Mouse (Mus musculus): Measurements from ENCODE around the gene Fibp. TPM values are rescaled to one million over a fixed set of nuclear protein-coding genes. Genes with fewer than 3 reads are reported as not detected.
A peak's percentile ranks its signal among the peaks of the same experiment; 100 is the strongest.

The Fibp gene
- total and polyA plus RNA-seq, 2 experiments from 2014 or later, result 125 to 175 TPM

DNA sequence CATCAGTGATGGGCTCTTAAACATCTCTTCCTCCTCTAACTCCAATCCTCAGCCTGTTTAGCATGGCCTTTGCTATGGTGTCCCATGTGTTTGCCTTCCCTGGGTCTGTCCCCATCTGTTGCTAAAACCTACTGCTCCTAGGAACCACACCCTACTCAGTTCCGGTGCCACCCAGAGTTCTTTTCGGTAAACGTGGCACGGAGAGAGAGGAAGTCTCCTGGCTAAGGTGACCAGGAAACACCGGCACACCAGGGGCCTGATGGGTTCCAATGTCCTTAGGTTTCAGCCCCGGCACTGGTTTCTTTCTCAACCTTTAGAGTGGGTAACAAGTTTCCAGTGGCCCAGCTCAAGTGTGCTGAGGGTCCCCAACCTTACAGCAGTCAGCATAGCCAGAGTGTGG is 39.8 kb upstream of the Fibp start:
- Histone ChIP-seq H3K27ac (ENCODE audit: low read depth, low read length) (no peak overlapping the region), H3K36me3 (ENCODE audit: insufficient read depth) (peaks cover 33% of the 10 kb centered on the region), H3K9me3 (ENCODE audit: low read length) (no peaks in the 10 kb centered on the region), H3K4me3 (ENCODE audit: low read depth, low read length) (no peak overlapping the region), H3K4me1 (ENCODE audit: insufficient read depth) (peaks cover 8% of the 10 kb centered on the region; the same call in 1 of the 2 replicates), H3K9ac (no peak overlapping the region), H3K4me2 (ENCODE audit: low read depth) (no peak overlapping the region), H3K27me3 (ENCODE audit: insufficient read depth, low read length) (no peaks in the 10 kb centered on the region)
- no peak for TF ChIP-seq CTCF (IDR thresholded peaks at IDR 0.05; ENCODE audit: low read depth)
- 97% methylated on average over 6 of the region's 6 CpGs for WGBS
- ATAC-seq, result no peak
- DNase-seq, result no peak

DNA sequence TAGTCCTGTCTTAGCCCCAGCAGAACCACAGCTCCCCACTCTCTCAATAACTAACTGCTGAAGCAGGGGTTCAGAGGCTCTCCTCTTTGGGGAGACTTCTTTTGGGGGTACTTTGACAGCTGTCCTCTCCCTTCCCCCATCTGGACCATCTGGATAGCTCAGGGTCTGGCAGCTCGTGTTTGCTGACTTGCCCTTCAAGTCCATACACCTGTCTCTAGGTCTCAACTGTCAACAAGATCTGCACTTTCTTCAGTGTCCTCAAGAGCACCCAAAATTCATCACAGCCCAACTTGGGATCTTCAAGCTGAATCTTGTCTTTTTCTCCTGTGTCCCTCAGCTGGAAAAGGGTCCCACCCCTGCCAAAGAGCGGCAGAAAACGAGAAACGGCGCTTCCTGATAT is 38.6 kb upstream of the Fibp start:
- Histone ChIP-seq H3K27ac (ENCODE audit: low read depth, low read length) (no peak overlapping the region), H3K9me3 (ENCODE audit: low read length) (no peaks in the 10 kb centered on the region), H3K4me3 (ENCODE audit: low read depth, low read length) (no peak overlapping the region), H3K27me3 (ENCODE audit: insufficient read depth, low read length) (no peaks in the 10 kb centered on the region), H3K4me1 (ENCODE audit: insufficient read depth) (peaks cover 8% of the 10 kb centered on the region; the same call in 1 of the 2 replicates), H3K4me2 (ENCODE audit: low read depth) (no peak overlapping the region), H3K36me3 (ENCODE audit: insufficient read depth) (peaks cover 40% of the 10 kb centered on the region), H3K9ac (no peak overlapping the region)
- ATAC-seq, result no peak
- no peak for DNase-seq
- TF ChIP-seq CTCF (IDR thresholded peaks at IDR 0.05; ENCODE audit: low read depth), result no peak
- 81% methylated on average over 5 of the region's 5 CpGs for WGBS

DNA sequence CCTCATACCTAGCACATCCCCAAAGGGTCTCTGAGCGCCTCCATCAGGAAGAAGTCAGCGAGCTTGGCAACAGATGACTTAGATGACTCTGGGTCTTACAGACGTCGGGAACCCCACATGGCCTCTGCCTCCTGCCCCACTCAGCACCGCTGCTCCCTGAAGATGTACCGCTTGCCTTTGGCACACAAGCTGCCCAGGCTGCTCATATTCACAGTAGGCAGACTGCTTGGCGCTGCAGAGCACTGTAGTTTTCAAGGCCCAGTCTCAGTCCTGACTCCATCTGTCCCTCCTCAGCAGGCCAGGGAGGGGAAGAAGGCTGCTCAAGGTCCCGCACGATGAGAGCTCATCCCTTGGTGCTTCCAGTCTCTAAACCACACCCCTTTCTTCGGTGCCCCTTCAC is 38.1 kb upstream of the Fibp start:
- H3K9me3 ChIP-seq (ENCODE audit: low read length), result no peaks in the 10 kb centered on the region
- peaks cover 45% of the 10 kb centered on the region for H3K36me3 ChIP-seq (ENCODE audit: insufficient read depth)
- no peak for TF ChIP-seq CTCF (IDR thresholded peaks at IDR 0.05; ENCODE audit: low read depth)
- H3K4me1 ChIP-seq (ENCODE audit: insufficient read depth), result peaks cover 8% of the 10 kb centered on the region; the same call in 1 of the 2 replicates
- H3K4me2 ChIP-seq (ENCODE audit: low read depth), result no peak overlapping the region
- H3K27ac ChIP-seq (ENCODE audit: low read depth, low read length), result no peak overlapping the region
- 80% methylated on average over 10 of the region's 10 CpGs for WGBS
- H3K4me3 ChIP-seq (ENCODE audit: low read depth, low read length), result no peak overlapping the region
- DNase-seq, result no peak
- H3K9ac ChIP-seq, result no peak overlapping the region
- H3K27me3 ChIP-seq (ENCODE audit: insufficient read depth, low read length), result no peaks in the 10 kb centered on the region
- ATAC-seq, result no peak

DNA sequence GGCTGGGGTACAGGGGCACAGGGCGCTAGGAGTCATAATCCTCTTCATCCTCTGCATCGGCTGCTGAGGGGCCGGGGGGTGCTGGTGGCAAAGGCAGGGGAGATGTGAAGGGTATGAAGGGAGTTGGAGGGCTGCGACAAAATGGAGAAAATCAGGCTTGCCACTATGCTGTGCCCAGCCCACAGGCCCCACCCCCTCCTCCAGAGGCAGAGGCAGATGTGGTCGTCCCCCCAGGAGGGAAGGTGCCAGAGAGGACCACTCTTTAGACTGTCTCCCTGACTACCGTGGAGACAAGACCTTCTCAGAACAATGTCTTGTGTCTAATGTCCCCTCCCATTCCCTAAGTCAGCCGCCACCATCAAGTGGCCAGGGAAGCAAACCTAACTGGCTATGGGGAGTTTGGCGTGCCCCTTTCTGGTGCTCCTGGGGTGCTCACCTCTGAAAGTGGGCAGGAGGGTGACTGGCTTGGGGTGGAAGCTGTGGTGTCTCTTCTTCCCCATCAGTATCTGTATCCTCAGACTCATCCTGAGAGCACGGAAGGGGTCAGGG is 37.4 kb upstream of the Fibp start:
- Histone ChIP-seq H3K4me2 (ENCODE audit: low read depth) (peak overlapping the region; percentile 67), H3K27me3 (ENCODE audit: insufficient read depth, low read length) (no peaks in the 10 kb centered on the region), H3K9me3 (ENCODE audit: low read length) (no peaks in the 10 kb centered on the region), H3K36me3 (ENCODE audit: insufficient read depth) (peaks cover 46% of the 10 kb centered on the region), H3K27ac (ENCODE audit: low read depth, low read length) (no peak overlapping the region), H3K4me3 (ENCODE audit: low read depth, low read length) (peak overlapping the region; percentile 58; the same call in 1 of the 2 replicates), H3K4me1 (ENCODE audit: insufficient read depth) (peaks cover 8% of the 10 kb centered on the region; the same call in 1 of the 2 replicates), H3K9ac (no peak overlapping the region; the same call in 1 of the 2 replicates)
- ATAC-seq (no peak), DNase-seq (no peak)
- no peak for TF ChIP-seq CTCF (IDR thresholded peaks at IDR 0.05; ENCODE audit: low read depth)
- 79% methylated on average over 9 of the region's 9 CpGs for WGBS

DNA sequence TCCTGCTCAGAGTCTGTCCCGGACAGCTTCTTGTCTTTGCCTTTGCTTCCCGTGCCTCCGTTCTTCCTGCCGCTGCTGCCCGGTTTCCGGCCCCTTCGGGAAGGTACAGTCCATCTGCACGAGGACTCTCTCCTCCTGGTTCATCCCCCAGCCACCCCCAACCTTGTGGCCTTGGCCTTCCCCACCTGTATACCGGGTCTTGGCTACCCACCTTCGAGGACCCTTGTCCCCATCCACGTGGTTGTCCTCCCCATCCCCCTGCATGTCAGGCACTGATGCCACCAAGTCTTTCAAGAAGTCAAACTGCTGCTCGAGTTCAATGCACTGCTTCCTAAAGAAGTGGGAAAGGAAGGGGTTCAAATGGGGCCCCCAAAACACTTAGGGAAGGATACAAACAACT is 36.9 kb upstream of the Fibp start:
- DNase-seq (no peak), ATAC-seq (no peak)
- Histone ChIP-seq H3K9me3 (ENCODE audit: low read length) (no peaks in the 10 kb centered on the region), H3K4me2 (ENCODE audit: low read depth) (peak overlapping the region; percentile 67), H3K27ac (ENCODE audit: low read depth, low read length) (no peak overlapping the region), H3K4me3 (ENCODE audit: low read depth, low read length) (peak overlapping the region; percentile 58), H3K9ac (peak overlapping the region; percentile 83), H3K4me1 (ENCODE audit: insufficient read depth) (peaks cover 8% of the 10 kb centered on the region; the same call in 1 of the 2 replicates), H3K36me3 (ENCODE audit: insufficient read depth) (peaks cover 46% of the 10 kb centered on the region), H3K27me3 (ENCODE audit: insufficient read depth, low read length) (no peaks in the 10 kb centered on the region)
- 61% methylated on average over 12 of the region's 12 CpGs for WGBS
- no peak for TF ChIP-seq CTCF (IDR thresholded peaks at IDR 0.05; ENCODE audit: low read depth)

DNA sequence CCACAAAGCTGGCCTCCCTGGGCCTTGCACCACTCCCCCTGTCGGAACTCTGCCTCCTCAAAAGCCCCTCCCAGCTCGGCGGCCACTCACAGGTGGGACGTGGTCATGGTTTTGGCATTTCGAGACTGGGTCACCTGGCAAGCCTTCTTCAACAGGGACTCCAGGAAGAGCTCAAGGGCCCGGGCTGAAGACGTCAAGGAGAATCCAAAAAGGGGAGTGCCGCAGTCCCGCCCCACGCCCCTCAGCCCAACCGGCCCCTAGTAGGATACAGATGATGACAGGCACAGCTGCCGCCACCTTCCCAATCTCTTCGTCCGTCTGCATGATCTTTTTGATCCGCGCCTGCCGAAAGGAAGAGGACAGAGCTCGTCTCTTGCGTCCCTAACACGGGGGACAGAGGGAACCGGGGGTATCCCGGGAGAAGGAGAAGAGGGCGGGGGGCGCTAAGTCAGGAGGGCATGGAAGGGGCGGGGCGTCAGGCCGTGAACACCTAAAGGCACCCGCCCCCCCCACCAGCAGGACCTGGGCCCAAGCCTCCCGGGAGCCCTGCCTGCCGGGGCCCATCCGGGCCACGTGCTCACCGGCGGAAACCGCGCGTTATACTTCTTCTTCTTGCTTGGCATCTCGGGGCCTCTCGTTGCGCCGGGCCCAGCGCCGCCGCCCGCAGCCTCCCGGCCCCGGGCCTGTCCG is 36.2 kb upstream of the Fibp start:
- H3K4me2 ChIP-seq (ENCODE audit: low read depth), result peak overlapping the region; percentile 67
- H3K9ac ChIP-seq, result peak overlapping the region; percentile 83
- DNase-seq (peak; percentile 72), ATAC-seq (peak; percentile 56)
- peaks cover 8% of the 10 kb centered on the region; the same call in 1 of the 2 replicates for H3K4me1 ChIP-seq (ENCODE audit: insufficient read depth)
- H3K27ac ChIP-seq (ENCODE audit: low read depth, low read length), result peak overlapping the region; percentile 85
- peaks cover 45% of the 10 kb centered on the region for H3K36me3 ChIP-seq (ENCODE audit: insufficient read depth)
- TF ChIP-seq CTCF (IDR thresholded peaks at IDR 0.05; ENCODE audit: low read depth), result peak; percentile 37
- WGBS, result 3% methylated on average over 43 of the region's 48 CpGs
- no peaks in the 10 kb centered on the region for H3K27me3 ChIP-seq (ENCODE audit: insufficient read depth, low read length)
- no peaks in the 10 kb centered on the region for H3K9me3 ChIP-seq (ENCODE audit: low read length)
- H3K4me3 ChIP-seq (ENCODE audit: low read depth, low read length), result peak overlapping the region; percentile 58

Measured in forebrain, postnatal 0 days (tissue).